ENCODE assay signal across 8 mouse cellular contexts in genomic region chr13:64204726-64205125, GRCm38 (mm10). TPM values are rescaled to one million over a fixed set of nuclear protein-coding genes. Genes with fewer than 3 reads are reported as not detected.
DNase-seq lines count a peak whose midpoint lies in the region; ATAC-seq and TF ChIP-seq lines count a peak whose summit lies in the region.
"Had no signal": no experiment of that assay in that cellular context is flagged by ENCODE, and none has a peak within 500 bp of the region (broad histone marks: within the 10 kb centered on the region; RNA-seq: fewer than 3 reads in every experiment).

No protein-coding gene starts in this region.

- H3K4me2 ChIP-seq in kidney, embryonic 15.5 days: no peak overlapping the region

- in situ Hi-C loops in Patski (cut with MboI; ENCODE audit: low pct_unique_long_range_greater_than_20kb): no loop called here

- CTCF ChIA-PET in Patski (lab: Charles Lee): interaction anchor here (0.7 to 2.7 kb wide), 4 partner anchors 8 to 54 kb away, joined by 3 to 9 read pairs (median 3); no protein-coding TSS in a partner anchor

- H3K36me3 ChIP-seq in kidney, embryonic 15.5 days: 0 out of 2 replicates have a peak, but pooled peaks cover 3% of the 10 kb centered on the region

- 82% methylated on average over 2 of the region's 2 CpGs for WGBS in kidney, embryonic 15.5 days

- POLR2A ChIA-PET in Patski (lab: Charles Lee): interaction anchor here (0.5 kb wide), 1 partner anchor 74 kb away, joined by 4 read pairs; no protein-coding TSS in a partner anchor

- 0 out of 2 replicates have a peak, but pooled peaks cover 2% of the 10 kb centered on the region for H3K4me1 ChIP-seq in kidney, embryonic 15.5 days

- H3K27ac ChIP-seq in kidney, embryonic 15.5 days: no peak overlapping the region

- no peaks in the 10 kb centered on the region for H3K27me3 ChIP-seq in kidney, embryonic 15.5 days
- no peaks in the 10 kb centered on the region for H3K27me3 ChIP-seq in Patski
- H3K27me3 ChIP-seq: megakaryocyte, embryonic 14.5 days had no signal

- H3K9me3 ChIP-seq in kidney, embryonic 15.5 days (replicated peaks): no peaks in the 10 kb centered on the region
- H3K9me3 ChIP-seq: megakaryocyte, embryonic 14.5 days had no signal

- no peak overlapping the region for H3K4me3 ChIP-seq in kidney, embryonic 15.5 days (replicated peaks)
- H3K4me3 ChIP-seq: megakaryocyte, embryonic 14.5 days had no signal

- no peak for ATAC-seq in kidney, embryonic 15.5 days (replicated peaks; ENCODE audit: low FRiP score)
- ATAC-seq in Patski: no peak
- no peak for ATAC-seq in frontal cortex, adult (ENCODE audit: low TSS enrichment)

- no peak overlapping the region for H3K9ac ChIP-seq in kidney, embryonic 15.5 days

- peak; percentile 36 for DNase-seq in kidney, adult 11 months
- no peak for DNase-seq in Patski (ENCODE audit: low read depth, low spot score)
- peak; percentile 31 for DNase-seq in embryo, embryonic 11 days
- peak; percentile 28 for DNase-seq in lung, postnatal 25 days (ENCODE audit: low spot score)
- no peak for DNase-seq in T-cell, adult 2 months (ENCODE audit: low spot score)

- peak; percentile 23 for TF ChIP-seq CTCF in Patski (IDR thresholded peaks at IDR 0.05)

RNA-seq across cellular contexts. Expression of gene Habp4, which starts 43.1 kb away (rescaled TPM):
- polyA plus RNA-seq in kidney, embryonic 15.5 days (2015; fragmentation: Nextera tagmentation; extraction: Ambion mirVana): 26.1 and 27.1 TPM in 2 replicates
- 65.7 TPM for polyA plus RNA-seq in Patski (2021)

RNA-seq across cellular contexts. Expression of gene Zfp367, which starts 51.7 kb away (rescaled TPM):
- 17.1 and 17.6 TPM in 2 replicates for polyA plus RNA-seq in kidney, embryonic 15.5 days (2015; fragmentation: Nextera tagmentation; extraction: Ambion mirVana)
- polyA plus RNA-seq in Patski (2021): 23.3 TPM

Comparison
In these comparisons a context has a peak if more than half of its experiments do, and no peak if none do; other contexts are left out.
1. DNase-seq: peak in kidney, adult 11 months (single experiment), embryo, embryonic 11 days (single experiment) and lung, postnatal 25 days (single experiment); none in Patski (single experiment) and T-cell, adult 2 months (single experiment).